Mouse (Mus musculus): ENCODE results near the gene Sox1.

- TF ChIP-seq GATA1 (IDR thresholded peaks at IDR 0.05; ENCODE audit: borderline replicate concordance, low read length), result no peak
- TF ChIP-seq FLI1 (IDR thresholded peaks at IDR 0.05; ENCODE audit: low read length), result no peak
These were observed 5.7 kb downstream of the Sox1 start for GRCm38 (mm10) chr8:12400611-12401390.

Measured in megakaryocyte, embryonic 14.5 days (primary cell).